Mouse (Mus musculus) embryonic facial prominence, embryonic 14.5 days (tissue): ENCODE measurements around the gene Sos2. TPM values are rescaled to one million over a fixed set of nuclear protein-coding genes. Genes with fewer than 3 reads are reported as not detected.

Experiments
- ATAC-seq: fragments of 200-750 bp; cut with Nextera tagmentation; 2 replicates; pipeline ENCODE4 v1.8.0; 2017; ENCODE audit warnings: low read depth, moderate number of reproducible peaks, moderate TSS enrichment
- DNase-seq: peaks from one replicate; pipeline ENCODE4 v3.0.0-alpha.2; 2015; ENCODE audit warnings: low spot score
- H3K27ac ChIP-seq: fragments of 300-500 bp; sonication (generic); replicated peaks from 2 replicates; pipeline ENCODE4 v1.5.1; 2014; ENCODE audit warnings: low read depth, mild to moderate bottlenecking, low read length, moderate library complexity
- H3K27me3 ChIP-seq: fragments of 300-500 bp; sonication (generic); replicated peaks from 2 replicates; pipeline ENCODE4 v1.6.1; 2014; ENCODE audit warnings: low read length; ENCODE audit not compliant: control insufficient read depth, insufficient read depth
- H3K36me3 ChIP-seq: fragments of 300-500 bp; sonication (generic); 2 replicates; pipeline ENCODE4 v1.6.1; 2014; ENCODE audit warnings: low read length, mixed read lengths; ENCODE audit not compliant: control insufficient read depth, insufficient read depth
- H3K4me1 ChIP-seq: fragments of 300-500 bp; sonication (generic); 2 replicates; pipeline ENCODE4 v1.6.1; 2014; ENCODE audit warnings: antibody characterized with exemption, low read length; ENCODE audit not compliant: control insufficient read depth, insufficient read depth
- H3K4me2 ChIP-seq: fragments of 300-500 bp; sonication (generic); 2 replicates; pipeline ENCODE4 v1.6.1; 2014; ENCODE audit warnings: low read depth, mild to moderate bottlenecking, low read length, moderate library complexity, mixed read lengths
- H3K4me3 ChIP-seq: fragments of 300-500 bp; sonication (generic); 2 replicates; pipeline ENCODE4 v1.5.1; 2014; ENCODE audit warnings: low read depth, mild to moderate bottlenecking, low read length
- H3K9ac ChIP-seq: fragments of 300-500 bp; sonication (generic); 2 replicates; pipeline ENCODE4 v1.6.1; 2014; ENCODE audit warnings: low read depth, mild to moderate bottlenecking, low read length, moderate library complexity, mixed read lengths
- H3K9me3 ChIP-seq: fragments of 300-500 bp; sonication (generic); 2 replicates; pipeline ENCODE4 v1.6.1; 2016; ENCODE audit warnings: low read length; ENCODE audit not compliant: control insufficient read depth
- WGBS: fragments of 180-500 bp; shearing (Covaris S2); extraction: QIAGEN DNeasy Blood & Tissue Kit; methylation state at CpG from one replicate; pipeline ENCODE4 v1.1.7; 2014; 5-methylcytosine and 5-hydroxymethylcytosine counted together
- polyA plus RNA-seq: library from polyadenylated mRNA; unstranded; fragments of >200 nt; fragmentation: Nextera tagmentation; extraction: Ambion mirVana; gene quantifications from 2 replicates; pipeline ENCODE4 v1.2.1, GENCODE M21; 2014

Sos2 gene
- polyA plus RNA-seq, 1 experiment from 2014 or later: 11.4 TPM

DNA sequence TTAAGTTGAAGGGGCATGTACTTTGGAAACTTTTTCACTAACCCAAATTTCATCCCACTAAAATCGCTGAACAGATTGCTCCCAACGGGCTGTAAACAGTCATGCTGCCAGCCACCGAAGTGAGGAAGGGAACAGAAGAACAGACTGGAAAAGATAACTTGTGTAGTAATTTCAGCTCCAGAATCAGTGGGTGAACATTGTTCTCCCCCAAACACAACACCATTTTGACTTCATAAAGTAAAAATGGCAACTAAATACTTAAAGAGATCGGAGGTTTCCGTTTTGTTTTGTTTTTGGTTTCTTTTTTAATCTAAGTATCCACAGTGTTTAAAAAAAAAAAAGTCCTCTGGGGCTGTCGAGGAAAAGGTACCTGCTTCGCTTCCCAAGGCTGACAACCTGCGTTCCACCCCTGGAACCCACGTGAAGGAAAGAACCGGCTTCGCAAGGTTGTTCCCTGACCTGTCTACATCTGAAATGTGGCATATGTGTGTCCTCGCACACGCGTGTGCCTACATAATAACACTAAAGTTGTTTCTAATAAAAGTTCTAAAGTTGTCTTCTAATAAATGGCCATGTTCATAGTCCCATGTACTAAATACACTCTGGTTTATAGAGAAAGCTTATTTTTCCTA, 1.3 kb upstream of the Sos2 start:
- no peak for ATAC-seq
- H3K36me3 ChIP-seq: no peaks in the 10 kb centered on the region
- no peaks in the 10 kb centered on the region for H3K27me3 ChIP-seq
- H3K9ac ChIP-seq: peak overlapping the region; percentile 99
- H3K4me3 ChIP-seq: peak overlapping the region; percentile 91
- 45% methylated on average over 14 of the region's 14 CpGs for WGBS
- no peak overlapping the region; the same call in 1 of the 2 replicates for H3K27ac ChIP-seq
- no peaks in the 10 kb centered on the region for H3K9me3 ChIP-seq
- peaks cover 20% of the 10 kb centered on the region for H3K4me1 ChIP-seq
- H3K4me2 ChIP-seq: peak overlapping the region; percentile 73
- DNase-seq: no peak

DNA sequence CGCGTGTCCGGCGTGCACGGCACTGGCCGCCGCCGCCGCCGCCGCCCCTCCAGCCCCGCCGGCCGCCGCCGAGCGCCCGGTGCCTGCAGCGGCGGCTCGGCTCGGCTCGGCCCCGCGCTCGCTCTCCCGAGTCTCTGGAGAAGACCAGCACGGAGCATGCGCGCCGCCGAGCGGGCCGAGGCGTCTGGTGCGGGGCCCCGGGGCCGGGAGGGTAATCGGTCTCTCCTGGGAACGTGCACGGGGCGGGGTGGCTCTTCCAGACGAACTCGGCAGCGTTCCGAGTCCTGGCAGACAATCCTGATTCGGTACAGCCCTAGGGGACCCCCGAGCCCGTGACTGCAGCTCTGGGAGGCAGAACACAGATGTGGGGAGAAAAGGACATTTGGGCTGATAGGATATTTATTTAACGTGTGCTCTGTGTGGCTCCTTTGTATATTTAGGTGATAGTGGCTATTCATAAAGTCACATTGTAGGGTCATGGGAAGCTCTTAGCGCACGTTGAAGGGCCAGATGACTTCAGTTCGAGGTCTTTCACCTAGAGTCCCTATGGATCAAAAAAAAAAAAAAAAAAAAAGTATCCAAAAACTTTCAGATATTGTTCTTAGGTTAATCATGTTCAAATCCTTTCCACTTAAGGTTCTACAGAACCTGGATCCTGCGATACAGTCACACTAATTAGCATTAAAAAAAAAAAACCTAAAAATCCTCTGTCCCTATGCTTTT, 574 bp upstream of the Sos2 start:
- DNase-seq (peak; percentile 93), ATAC-seq (peak; percentile 93)
- H3K9me3 ChIP-seq: no peaks in the 10 kb centered on the region
- WGBS: under 1% methylated on average over 26 of the region's 54 CpGs
- H3K27me3 ChIP-seq: no peaks in the 10 kb centered on the region
- peak overlapping the region; percentile 73 for H3K4me2 ChIP-seq
- H3K27ac ChIP-seq: peak overlapping the region; percentile 96
- peak overlapping the region; percentile 99 for H3K9ac ChIP-seq
- H3K4me1 ChIP-seq: peaks cover 20% of the 10 kb centered on the region
- peak overlapping the region; percentile 91 for H3K4me3 ChIP-seq
- H3K36me3 ChIP-seq: no peaks in the 10 kb centered on the region

DNA sequence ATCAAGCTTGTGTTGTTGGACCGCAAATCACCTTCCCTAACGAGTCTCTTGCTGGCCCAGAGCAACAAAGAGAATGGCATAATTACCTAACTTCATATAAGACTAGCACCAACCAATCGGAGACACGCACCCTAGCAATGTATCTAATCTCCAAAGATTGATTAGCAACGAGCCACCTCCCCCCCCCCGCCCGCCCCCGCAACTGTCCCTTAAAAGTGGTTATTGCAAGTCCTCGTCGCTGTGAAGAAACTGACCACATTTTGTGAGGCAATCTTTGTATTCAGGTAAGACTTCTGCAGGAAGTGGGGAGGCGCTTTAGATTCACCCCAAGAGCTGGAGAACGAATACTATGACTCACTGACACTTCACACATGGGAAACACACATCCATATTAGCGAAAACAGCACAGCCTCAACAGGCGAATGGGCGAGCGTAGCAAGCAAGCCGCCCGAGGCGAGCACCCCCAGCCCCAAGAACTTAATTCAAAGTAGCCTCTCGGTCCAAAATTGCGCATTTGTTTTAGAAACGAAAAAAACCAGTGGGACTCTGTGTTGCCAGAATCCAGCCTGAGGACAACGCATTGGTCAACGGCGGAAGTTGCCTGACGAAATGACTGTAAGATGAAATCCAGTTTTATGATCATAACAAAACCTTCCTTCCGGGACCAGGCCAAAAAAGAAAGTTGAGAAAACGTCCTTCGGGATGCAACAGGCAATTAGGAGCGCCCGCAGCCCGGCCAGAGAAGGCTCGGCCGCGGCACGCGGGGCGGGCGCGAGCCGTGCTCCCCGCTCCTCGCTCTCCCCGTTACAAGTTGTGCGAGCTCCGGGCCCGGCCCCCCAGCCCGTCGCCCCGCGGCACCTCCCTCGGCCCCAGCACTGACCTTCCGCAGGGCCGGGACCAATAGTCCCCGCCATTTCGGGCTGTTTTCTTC, 752 bp downstream of the Sos2 start:
- Histone ChIP-seq H3K4me3 (peak overlapping the region; percentile 91), H3K9me3 (no peaks in the 10 kb centered on the region), H3K27ac (peak overlapping the region; percentile 96), H3K4me2 (peak overlapping the region; percentile 73), H3K36me3 (no peaks in the 10 kb centered on the region), H3K9ac (peak overlapping the region; percentile 99), H3K27me3 (no peaks in the 10 kb centered on the region), H3K4me1 (peaks cover 20% of the 10 kb centered on the region)
- DNase-seq (peak; percentile 73), ATAC-seq (peak; percentile 44)
- under 1% methylated on average over 52 of the region's 56 CpGs for WGBS

DNA sequence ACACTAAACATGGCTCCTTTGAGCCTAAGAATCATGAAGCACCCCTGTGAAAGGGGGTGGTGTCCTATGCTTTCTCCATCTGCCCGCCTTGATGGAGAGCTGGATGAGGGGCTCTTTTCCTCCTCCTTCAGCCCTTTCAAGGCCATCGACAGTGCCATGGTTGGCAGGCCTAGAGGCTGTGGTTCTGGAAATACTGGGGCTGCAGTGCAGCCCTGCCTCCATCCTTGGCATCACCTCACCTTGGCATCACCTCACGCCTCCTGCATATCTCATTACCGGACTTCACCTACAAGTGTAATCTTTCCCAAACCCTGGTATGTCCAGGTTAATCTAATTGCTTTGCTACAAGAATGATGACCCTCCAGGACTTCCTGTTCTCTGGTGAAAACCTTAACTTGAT, 5.5 kb downstream of the Sos2 start:
- Histone ChIP-seq H3K9me3 (no peaks in the 10 kb centered on the region), H3K4me3 (no peak overlapping the region), H3K9ac (no peak overlapping the region), H3K27me3 (no peaks in the 10 kb centered on the region), H3K36me3 (no peaks in the 10 kb centered on the region), H3K4me2 (no peak overlapping the region), H3K4me1 (peaks cover 10% of the 10 kb centered on the region; the same call in 1 of the 2 replicates), H3K27ac (no peak overlapping the region)
- 92% methylated on average over 4 of the region's 4 CpGs for WGBS
- ATAC-seq (no peak), DNase-seq (no peak)

DNA sequence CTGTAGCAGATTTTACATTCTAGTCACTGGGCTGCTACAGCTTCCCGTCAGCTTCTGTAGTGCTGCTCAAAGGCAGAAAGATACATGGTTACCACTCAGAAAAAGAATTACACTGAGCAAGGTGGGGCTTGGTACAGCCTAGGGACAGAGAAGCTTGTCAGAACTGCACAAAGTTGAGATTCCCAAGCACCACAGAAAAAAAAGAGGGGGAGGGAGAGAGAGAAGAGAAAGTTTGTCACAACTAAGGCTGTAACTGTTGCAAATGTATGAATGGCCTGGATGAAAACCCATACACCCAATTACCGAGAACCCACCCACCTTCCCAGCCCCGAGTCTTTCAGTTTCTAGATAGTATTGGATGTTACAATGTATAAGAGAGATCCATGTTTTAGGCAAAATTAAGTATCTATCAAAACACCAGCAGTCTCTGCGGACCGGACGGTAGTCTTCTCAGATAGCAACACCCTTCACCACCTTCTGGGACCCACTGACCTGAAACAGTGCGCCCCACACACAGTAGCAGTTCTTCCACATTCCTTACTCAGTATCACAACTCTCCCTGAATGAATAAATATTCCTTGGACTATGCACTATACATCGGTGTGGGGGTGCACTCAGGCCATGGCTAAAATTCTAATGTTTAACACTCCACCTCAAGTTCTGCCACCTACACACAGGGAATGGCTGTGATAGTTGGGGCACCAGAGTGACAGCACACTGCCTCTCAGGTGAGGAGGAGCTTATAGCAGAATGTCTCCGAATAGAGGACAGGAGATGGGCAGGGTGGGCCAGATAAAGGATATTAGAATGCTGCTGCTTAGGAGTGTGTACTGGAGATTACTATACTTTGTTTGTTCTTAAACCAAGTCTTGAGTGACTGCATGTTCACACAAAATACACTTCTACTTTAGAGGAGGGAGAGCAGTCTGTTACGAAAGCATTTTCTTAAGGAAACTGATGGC, 6.8 kb downstream of the Sos2 start:
- ATAC-seq (no peak), DNase-seq (peak; percentile 10)
- Histone ChIP-seq H3K27me3 (no peaks in the 10 kb centered on the region), H3K27ac (no peak overlapping the region), H3K4me2 (no peak overlapping the region), H3K4me3 (no peak overlapping the region), H3K4me1 (peaks cover 4% of the 10 kb centered on the region; the same call in 1 of the 2 replicates), H3K9ac (no peak overlapping the region), H3K36me3 (no peaks in the 10 kb centered on the region), H3K9me3 (no peaks in the 10 kb centered on the region)
- 79% methylated on average over 10 of the region's 10 CpGs for WGBS

DNA sequence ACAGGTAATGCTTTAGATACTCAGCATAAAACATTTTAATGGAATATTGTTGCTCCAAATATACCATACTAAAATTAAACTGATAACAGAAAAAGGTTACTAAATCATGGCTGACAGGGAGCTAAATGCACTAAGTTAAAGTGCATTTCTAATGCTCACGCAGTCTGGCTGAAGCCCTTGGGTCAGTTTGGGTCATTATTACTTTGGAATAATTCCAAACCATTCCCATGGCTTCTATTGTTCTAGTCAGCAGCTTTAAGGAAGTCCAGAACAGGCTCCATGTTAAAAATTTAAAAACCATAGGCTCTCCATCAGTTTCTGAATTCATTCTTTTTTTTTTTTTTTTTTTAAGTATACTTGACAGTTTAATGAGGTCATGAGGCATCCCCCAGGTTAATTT, 7.5 kb downstream of the Sos2 start:
- no peak overlapping the region for H3K4me2 ChIP-seq
- no peaks in the 10 kb centered on the region for H3K36me3 ChIP-seq
- 74% methylated on average over 1 of the region's 1 CpGs for WGBS
- no peak overlapping the region for H3K9ac ChIP-seq
- no peaks in the 10 kb centered on the region for H3K9me3 ChIP-seq
- ATAC-seq (no peak), DNase-seq (no peak)
- peaks cover 4% of the 10 kb centered on the region; the same call in 1 of the 2 replicates for H3K4me1 ChIP-seq
- no peak overlapping the region for H3K4me3 ChIP-seq
- H3K27ac ChIP-seq: no peak overlapping the region
- H3K27me3 ChIP-seq: no peaks in the 10 kb centered on the region

DNA sequence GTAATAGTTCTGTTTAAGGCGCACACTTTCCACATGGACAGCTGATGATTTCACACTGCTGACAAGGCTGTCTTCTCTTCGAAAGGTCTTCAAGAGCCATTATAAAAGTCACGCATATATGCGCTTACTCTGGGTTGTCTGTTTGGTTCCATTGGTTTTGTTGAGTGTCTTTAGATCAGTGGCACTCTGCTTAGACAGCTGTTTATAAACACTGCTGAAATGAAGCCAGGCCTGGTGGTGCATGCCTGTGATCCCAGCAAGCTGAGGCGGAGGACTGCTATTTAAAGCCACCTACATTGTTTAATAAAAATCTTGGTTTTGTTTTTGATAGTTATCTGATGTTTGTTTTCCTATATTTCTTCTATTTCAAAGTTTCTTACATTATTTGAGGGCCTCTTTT, 14.9 kb downstream of the Sos2 start:
- Histone ChIP-seq H3K36me3 (no peaks in the 10 kb centered on the region), H3K4me1 (no peaks in the 10 kb centered on the region), H3K9ac (no peak overlapping the region), H3K4me3 (no peak overlapping the region), H3K4me2 (no peak overlapping the region), H3K27ac (no peak overlapping the region), H3K9me3 (peaks cover 3% of the 10 kb centered on the region; the same call in 1 of the 2 replicates), H3K27me3 (no peaks in the 10 kb centered on the region)
- whole genome bisulfite sequencing: 93% methylated on average over 5 of the region's 5 CpGs
- DNase-seq: no peak
- ATAC-seq: no peak
